Mouse (Mus musculus): ENCODE data around the gene Dusp28. TPM values are rescaled to one million over a fixed set of nuclear protein-coding genes. Genes with fewer than 3 reads are reported as not detected.
A peak's percentile ranks its signal among the peaks of the same experiment; 100 is the strongest.

Gene Dusp28
- total RNA-seq (2021), result 10 to 100 TPM; 21.6 to 25.5 TPM
- long read RNA-seq, experiment 1, transcript Dusp28-201 (2 exons, 1,314 nt), result major isoform, 19 of 25 reads
- long read RNA-seq, experiment 1, partial matches to known transcripts, result 3 of 25 reads
- long read RNA-seq, experiment 1, other reads (novel, unspliced or antisense), result 3 of 25 reads
- long read RNA-seq, experiment 2, transcript Dusp28-201 (2 exons, 1,314 nt), result major isoform, 25 of 29 reads
- long read RNA-seq, experiment 2, partial matches to known transcripts, result 1 of 29 reads
- long read RNA-seq, experiment 2, other reads (novel, unspliced or antisense), result 3 of 29 reads

GRCm38 (mm10) chr1:92906779-92907631, at the start of gene Dusp28:
Gene Dusp28 (plus strand): TSS chr1:92906981.
- peak; percentile 86 for DNase-seq

GRCm38 (mm10) chr1:92861503-92861902, 45.3 kb upstream of the Dusp28 start:
- DNase-seq, result no peak

GRCm38 (mm10) chr1:92863268-92863667, 43.5 kb upstream of the Dusp28 start:
- DNase-seq, result no peak

GRCm38 (mm10) chr1:92866170-92866569, 40.6 kb upstream of the Dusp28 start:
- no peak for DNase-seq

- no peak for DNase-seq
These were observed 36.8 kb upstream of the Dusp28 start for GRCm38 (mm10) chr1:92869985-92870384.

GRCm38 (mm10) chr1:92872666-92873065, 34.1 kb upstream of the Dusp28 start:
- no peak for DNase-seq

- DNase-seq, result no peak
These were observed 32.8 kb upstream of the Dusp28 start for GRCm38 (mm10) chr1:92874011-92874410.

- DNase-seq, result no peak
These were observed 31.2 kb upstream of the Dusp28 start for GRCm38 (mm10) chr1:92875360-92876111.

GRCm38 (mm10) chr1:92877431-92877978, 29.3 kb upstream of the Dusp28 start:
- DNase-seq, result no peak

- no peak for DNase-seq
These were observed 28.6 kb upstream of the Dusp28 start for GRCm38 (mm10) chr1:92878066-92878741.

- no peak for DNase-seq
These were observed 27.5 kb upstream of the Dusp28 start for GRCm38 (mm10) chr1:92879266-92879665.

- no peak for DNase-seq
These were observed 26.7 kb upstream of the Dusp28 start for GRCm38 (mm10) chr1:92880101-92880500.

GRCm38 (mm10) chr1:92881982-92882381, 24.8 kb upstream of the Dusp28 start:
- DNase-seq, result no peak

GRCm38 (mm10) chr1:92888901-92889655, 17.7 kb upstream of the Dusp28 start:
- no peak for DNase-seq

GRCm38 (mm10) chr1:92892791-92893190, 14.0 kb upstream of the Dusp28 start:
- DNase-seq, result no peak

GRCm38 (mm10) chr1:92893896-92894295, 12.9 kb upstream of the Dusp28 start:
- DNase-seq, result no peak

GRCm38 (mm10) chr1:92895089-92895488, 11.7 kb upstream of the Dusp28 start:
- DNase-seq, result peak; percentile 75

GRCm38 (mm10) chr1:92902786-92903185, 4.0 kb upstream of the Dusp28 start, which contains the start of gene Ankmy1:
Gene Ankmy1 (minus strand): TSS chr1:92902906.
- peak; percentile 42 for DNase-seq

GRCm38 (mm10) chr1:92903627-92904026, 3.2 kb upstream of the Dusp28 start:
- DNase-seq, result peak; percentile 0

- peak; percentile 15 for DNase-seq
These were observed 974 bp upstream of the Dusp28 start for GRCm38 (mm10) chr1:92905703-92906310.
